Mouse (Mus musculus): Measurements from ENCODE around the gene Vangl1. TPM values are rescaled to one million over a fixed set of nuclear protein-coding genes. Genes with fewer than 3 reads are reported as not detected.

Gene Vangl1
- polyA plus RNA-seq, 1 experiment from 2014 or later = 14.0 TPM

GRCm38 (mm10) chr3:102180746-102181145, 23.7 kb downstream of the Vangl1 start:
- H3K36me3 ChIP-seq (ENCODE audit: insufficient read depth, low read length) = peaks cover 9% of the 10 kb centered on the region; the same call in 1 of the 2 replicates
- H3K4me1 ChIP-seq (ENCODE audit: insufficient read depth, low read depth, low read length) = no peaks in the 10 kb centered on the region
- H3K27me3 ChIP-seq (replicated peaks; ENCODE audit: insufficient read depth, low read length) = no peaks in the 10 kb centered on the region
- no peak overlapping the region for H3K9ac ChIP-seq (replicated peaks; ENCODE audit: low read depth)
- H3K27ac ChIP-seq (ENCODE audit: low read length) = no peak overlapping the region
- no peak overlapping the region for H3K4me2 ChIP-seq (replicated peaks; ENCODE audit: low read depth, low read length)
- no peak for TF ChIP-seq CTCF (IDR thresholded peaks at IDR 0.05)
- no peak for TF ChIP-seq EP300 (IDR thresholded peaks at IDR 0.05)
- ATAC-seq = no peak
- no peaks in the 10 kb centered on the region for H3K9me3 ChIP-seq (ENCODE audit: low read length)
- no peak for DNase-seq (ENCODE audit: low spot score)
- H3K4me3 ChIP-seq (ENCODE audit: low read depth, low read length) = no peak overlapping the region
- 73% methylated on average over 7 of the region's 7 CpGs for WGBS

- H3K27me3 ChIP-seq (replicated peaks; ENCODE audit: insufficient read depth, low read length) = no peaks in the 10 kb centered on the region
- TF ChIP-seq EP300 (IDR thresholded peaks at IDR 0.05) = no peak
- no peak for TF ChIP-seq CTCF (IDR thresholded peaks at IDR 0.05)
- no peak overlapping the region for H3K4me3 ChIP-seq (ENCODE audit: low read depth, low read length)
- H3K36me3 ChIP-seq (ENCODE audit: insufficient read depth, low read length) = peaks cover 9% of the 10 kb centered on the region; the same call in 1 of the 2 replicates
- no peaks in the 10 kb centered on the region for H3K9me3 ChIP-seq (ENCODE audit: low read length)
- DNase-seq (ENCODE audit: low spot score) (no peak), ATAC-seq (no peak)
- H3K4me1 ChIP-seq (ENCODE audit: insufficient read depth, low read depth, low read length) = no peaks in the 10 kb centered on the region
- no peak overlapping the region for H3K27ac ChIP-seq (ENCODE audit: low read length)
- 78% methylated on average over 4 of the region's 4 CpGs for WGBS
- H3K4me2 ChIP-seq (replicated peaks; ENCODE audit: low read depth, low read length) = no peak overlapping the region
- no peak overlapping the region for H3K9ac ChIP-seq (replicated peaks; ENCODE audit: low read depth)
Observed at GRCm38 (mm10) chr3:102179869-102180268, 24.6 kb downstream of the Vangl1 start.

GRCm38 (mm10) chr3:102177837-102178615, 26.5 kb downstream of the Vangl1 start:
- Histone ChIP-seq H3K4me3 (ENCODE audit: low read depth, low read length) (no peak overlapping the region), H3K36me3 (ENCODE audit: insufficient read depth, low read length) (0 out of 2 replicates have a peak, but pooled peaks cover 4% of the 10 kb centered on the region), H3K27ac (ENCODE audit: low read length) (no peak overlapping the region), H3K9ac (replicated peaks; ENCODE audit: low read depth) (no peak overlapping the region), H3K27me3 (replicated peaks; ENCODE audit: insufficient read depth, low read length) (no peaks in the 10 kb centered on the region), H3K4me1 (ENCODE audit: insufficient read depth, low read depth, low read length) (no peaks in the 10 kb centered on the region), H3K4me2 (replicated peaks; ENCODE audit: low read depth, low read length) (no peak overlapping the region), H3K9me3 (ENCODE audit: low read length) (no peaks in the 10 kb centered on the region)
- no peak for DNase-seq (ENCODE audit: low spot score)
- 92% methylated on average over 12 of the region's 12 CpGs for WGBS
- no peak for ATAC-seq
- TF ChIP-seq EP300 (IDR thresholded peaks at IDR 0.05) = no peak
- no peak for TF ChIP-seq CTCF (IDR thresholded peaks at IDR 0.05)

- Histone ChIP-seq H3K4me1 (ENCODE audit: insufficient read depth, low read depth, low read length) (no peaks in the 10 kb centered on the region), H3K4me3 (ENCODE audit: low read depth, low read length) (no peak overlapping the region), H3K27me3 (replicated peaks; ENCODE audit: insufficient read depth, low read length) (no peaks in the 10 kb centered on the region), H3K27ac (ENCODE audit: low read length) (no peak overlapping the region), H3K4me2 (replicated peaks; ENCODE audit: low read depth, low read length) (no peak overlapping the region), H3K9ac (replicated peaks; ENCODE audit: low read depth) (no peak overlapping the region), H3K9me3 (ENCODE audit: low read length) (no peaks in the 10 kb centered on the region), H3K36me3 (ENCODE audit: insufficient read depth, low read length) (no peaks in the 10 kb centered on the region)
- no peak for ATAC-seq
- no peak for DNase-seq (ENCODE audit: low spot score)
- TF ChIP-seq CTCF (IDR thresholded peaks at IDR 0.05) (no peak), EP300 (IDR thresholded peaks at IDR 0.05) (no peak)
- WGBS = 69% methylated on average over 5 of the region's 5 CpGs
Observed at GRCm38 (mm10) chr3:102176116-102176515, 28.4 kb downstream of the Vangl1 start.

- no peak overlapping the region for H3K4me3 ChIP-seq (ENCODE audit: low read depth, low read length)
- 85% methylated on average over 17 of the region's 18 CpGs for WGBS
- H3K9me3 ChIP-seq (ENCODE audit: low read length) = no peaks in the 10 kb centered on the region
- no peak overlapping the region for H3K4me2 ChIP-seq (replicated peaks; ENCODE audit: low read depth, low read length)
- no peak for TF ChIP-seq CTCF (IDR thresholded peaks at IDR 0.05)
- TF ChIP-seq EP300 (IDR thresholded peaks at IDR 0.05) = no peak
- H3K27ac ChIP-seq (ENCODE audit: low read length) = no peak overlapping the region
- H3K4me1 ChIP-seq (ENCODE audit: insufficient read depth, low read depth, low read length) = no peaks in the 10 kb centered on the region
- DNase-seq (ENCODE audit: low spot score) = no peak
- no peak for ATAC-seq
- H3K36me3 ChIP-seq (ENCODE audit: insufficient read depth, low read length) = no peaks in the 10 kb centered on the region
- no peak overlapping the region for H3K9ac ChIP-seq (replicated peaks; ENCODE audit: low read depth)
- H3K27me3 ChIP-seq (replicated peaks; ENCODE audit: insufficient read depth, low read length) = no peaks in the 10 kb centered on the region
Observed at GRCm38 (mm10) chr3:102175701-102176100, 28.8 kb downstream of the Vangl1 start.

- Histone ChIP-seq H3K27me3 (replicated peaks; ENCODE audit: insufficient read depth, low read length) (no peaks in the 10 kb centered on the region), H3K36me3 (ENCODE audit: insufficient read depth, low read length) (no peaks in the 10 kb centered on the region), H3K9me3 (ENCODE audit: low read length) (no peaks in the 10 kb centered on the region), H3K4me1 (ENCODE audit: insufficient read depth, low read depth, low read length) (0 out of 2 replicates have a peak, but pooled peaks cover 4% of the 10 kb centered on the region), H3K27ac (ENCODE audit: low read length) (no peak overlapping the region), H3K4me3 (ENCODE audit: low read depth, low read length) (no peak overlapping the region), H3K9ac (replicated peaks; ENCODE audit: low read depth) (no peak overlapping the region), H3K4me2 (replicated peaks; ENCODE audit: low read depth, low read length) (no peak overlapping the region)
- TF ChIP-seq EP300 (IDR thresholded peaks at IDR 0.05) = no peak
- TF ChIP-seq CTCF (IDR thresholded peaks at IDR 0.05) = no peak
- ATAC-seq = no peak
- 62% methylated on average over 8 of the region's 8 CpGs for WGBS
- DNase-seq (ENCODE audit: low spot score) = no peak
Observed at GRCm38 (mm10) chr3:102174118-102174865, 30.2 kb downstream of the Vangl1 start.
